10 mouse cellular contexts compared by ENCODE assay signal in the genomic region with DNA sequence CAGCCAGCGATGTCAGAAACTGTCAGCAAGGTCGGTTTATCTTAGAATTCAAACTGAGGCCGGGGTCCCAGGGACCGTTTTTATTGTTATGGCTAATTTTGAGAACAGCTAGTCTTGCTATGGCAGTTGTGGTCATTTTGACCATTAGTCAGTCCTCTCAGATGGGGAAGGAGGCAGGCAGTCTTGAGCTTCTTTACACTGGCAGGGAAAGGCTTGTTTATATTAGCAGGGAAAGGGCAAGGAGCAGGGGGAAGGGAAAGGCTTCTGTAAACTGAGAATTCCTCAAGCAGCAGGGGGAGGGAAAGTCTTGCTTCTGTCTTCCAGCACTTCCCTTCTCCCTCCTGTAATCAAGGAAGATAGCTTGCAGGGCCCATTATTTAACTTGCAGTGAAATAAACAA. TPM values are rescaled to one million over a fixed set of nuclear protein-coding genes. Genes with fewer than 3 reads are reported as not detected.
DNase-seq lines count a peak whose midpoint lies in the region; ATAC-seq and TF ChIP-seq lines count a peak whose summit lies in the region.
"Not testable (repeated sequence)": the region's sequence is repeated elsewhere in the genome, so short reads cannot be mapped to it uniquely, and the experiment has no call there.
"Had no signal": no experiment of that assay in that cellular context is flagged by ENCODE, and none has a peak within 500 bp of the region (broad histone marks: within the 10 kb centered on the region; RNA-seq: fewer than 3 reads in every experiment).

No protein-coding gene starts in this region.

- not testable (repeated sequence) for H3K4me1 ChIP-seq in cortical plate, adult 2 months (ENCODE audit: control insufficient read depth, insufficient read depth, low read length); forebrain, embryonic 15.5 days; kidney, embryonic 15.5 days; liver, adult 2 months (ENCODE audit: control insufficient read depth, insufficient read depth, low read length)
- peaks cover 18% of the 10 kb centered on the region for H3K4me1 ChIP-seq in megakaryocyte, embryonic 14.5 days

- H3K4me2 ChIP-seq in forebrain, embryonic 15.5 days (replicated peaks), result peak overlapping the region; percentile 56
- peak overlapping the region; percentile 58 for H3K4me2 ChIP-seq in kidney, embryonic 15.5 days

- not testable (repeated sequence) for H3K36me3 ChIP-seq in forebrain, embryonic 15.5 days; kidney, embryonic 15.5 days; liver, adult 2 months (ENCODE audit: control insufficient read depth, insufficient read depth, low read length); megakaryocyte, embryonic 14.5 days (replicated peaks; ENCODE audit: low read length)

- not testable (repeated sequence) for TF ChIP-seq POLR2A in cortical plate, adult 2 months (IDR thresholded peaks at IDR 0.05; ENCODE audit: extremely low read depth, insufficient read depth, low read length); liver, adult 2 months (IDR thresholded peaks at IDR 0.05; ENCODE audit: extremely low read depth, insufficient read depth, low read length)

- 4% methylated on average over 4 of the region's 4 CpGs for WGBS in forebrain, embryonic 15.5 days
- 3% methylated on average over 4 of the region's 4 CpGs for WGBS in kidney, embryonic 15.5 days
- WGBS in liver, adult 2 months, result 3% methylated on average over 4 of the region's 4 CpGs

- peak; percentile 18 for DNase-seq in ES-CJ7 (ENCODE audit: low read depth, low spot score)
- DNase-seq in heart, postnatal 4 days, result peak; percentile 4
- peak; percentile 40 for DNase-seq in liver, adult 2 months (ENCODE audit: extremely low read depth, low read depth, low spot score)
- peak; percentile 19 for DNase-seq in retina, embryonic 14.5 days (ENCODE audit: low spot score)

- TF ChIP-seq CTCF in cortical plate, adult 2 months (IDR thresholded peaks at IDR 0.05; ENCODE audit: extremely low read depth, insufficient read depth, low read length); liver, adult 2 months (IDR thresholded peaks at IDR 0.05; ENCODE audit: low read depth, low read length): not testable (repeated sequence)

- H3K4me3 ChIP-seq in cortical plate, adult 2 months (ENCODE audit: insufficient read depth, low read length), result peak overlapping the region; percentile 57
- H3K4me3 ChIP-seq in forebrain, embryonic 15.5 days, result peak overlapping the region; percentile 46
- H3K4me3 ChIP-seq in kidney, embryonic 15.5 days (replicated peaks), result peak overlapping the region; percentile 60
- peak overlapping the region; percentile 60 for H3K4me3 ChIP-seq in liver, adult 2 months (ENCODE audit: insufficient read depth, low read depth, low read length)
- peak overlapping the region; percentile 91 for H3K4me3 ChIP-seq in megakaryocyte, embryonic 14.5 days (replicated peaks)

- not testable (repeated sequence) for ATAC-seq in forebrain, embryonic 15.5 days (replicated peaks)
- peak; percentile 58; the same call in 1 of the 2 replicates for ATAC-seq in kidney, embryonic 15.5 days (replicated peaks; ENCODE audit: low FRiP score)

- peak overlapping the region; percentile 55 for H3K9ac ChIP-seq in forebrain, embryonic 15.5 days (replicated peaks)
- 0 out of 2 replicates have a peak overlapping the region, but pooled peaks have one; percentile 50 for H3K9ac ChIP-seq in kidney, embryonic 15.5 days
- H3K9ac ChIP-seq in liver, adult 2 months (ENCODE audit: low read depth, low read length), result peak overlapping the region; percentile 77

- H3K79me2 ChIP-seq in liver, adult 2 months (ENCODE audit: control insufficient read depth, insufficient read depth, low read length), result not testable (repeated sequence)

- not testable (repeated sequence) for H3K27me3 ChIP-seq in forebrain, embryonic 15.5 days; kidney, embryonic 15.5 days; liver, adult 2 months (ENCODE audit: control insufficient read depth, insufficient read depth, low read length); megakaryocyte, embryonic 14.5 days (replicated peaks)

- H3K27ac ChIP-seq in cortical plate, adult 2 months (ENCODE audit: insufficient read depth, low read length), result peak overlapping the region; percentile 66; the same call in 1 of the 2 replicates
- not testable (repeated sequence) for H3K27ac ChIP-seq in forebrain, embryonic 15.5 days (replicated peaks)
- H3K27ac ChIP-seq in kidney, embryonic 15.5 days, result peak overlapping the region; percentile 84
- H3K27ac ChIP-seq in liver, adult 2 months (replicated peaks; ENCODE audit: insufficient read depth, low read depth, low read length), result 0 out of 2 replicates have a peak overlapping the region, but pooled peaks have one; percentile 26

- not testable (repeated sequence) for H3K9me3 ChIP-seq in forebrain, embryonic 15.5 days; kidney, embryonic 15.5 days (replicated peaks); megakaryocyte, embryonic 14.5 days

RNA-seq across cellular contexts. Expression of gene Zfp975, which starts 0.7 kb away (rescaled TPM):
- polyA plus RNA-seq in cortical plate, adult 2 months (2012; rRNA removed), result 3.4 and 4.1 TPM in 2 replicates
- polyA plus RNA-seq in forebrain, embryonic 15.5 days (2015; fragmentation: Nextera tagmentation; extraction: Ambion mirVana), result 5.3 and 5.4 TPM in 2 replicates
- 1 to 10 TPM; 4.3 to 4.9 TPM for total RNA-seq in heart, postnatal 4 days (2021)
- 8.1 and 8.7 TPM in 2 replicates for polyA plus RNA-seq in kidney, embryonic 15.5 days (2015; fragmentation: Nextera tagmentation; extraction: Ambion mirVana)
- 4.0 and 5.6 TPM in 2 replicates for total RNA-seq in liver, adult 2 months (2014; rRNA removed)
- polyA plus RNA-seq in liver, adult 2 months (2012; rRNA removed), result 0.22 and 0.31 TPM in 2 replicates
- 0.16 TPM in 1 of 2 replicates, not detected in the other for polyA plus RNA-seq in megakaryocyte, embryonic 14.5 days (2012; ENCODE audit: insufficient read depth, low replicate concordance)
- total RNA-seq: MEL had no signal

RNA-seq across cellular contexts. Expression of gene Gm17067, which starts 33.6 kb away (rescaled TPM):
- polyA plus RNA-seq in cortical plate, adult 2 months (2012; rRNA removed), result not detected in 2 replicates
- not detected in 2 replicates for polyA plus RNA-seq in forebrain, embryonic 15.5 days (2015; fragmentation: Nextera tagmentation; extraction: Ambion mirVana)
- not detected for total RNA-seq in heart, postnatal 4 days (2021)
- not detected in 2 replicates for polyA plus RNA-seq in kidney, embryonic 15.5 days (2015; fragmentation: Nextera tagmentation; extraction: Ambion mirVana)
- total RNA-seq in liver, adult 2 months (2014; rRNA removed), result not detected in 2 replicates
- polyA plus RNA-seq in liver, adult 2 months (2012; rRNA removed), result not detected in 2 replicates
- polyA plus RNA-seq in megakaryocyte, embryonic 14.5 days (2012; ENCODE audit: insufficient read depth, low replicate concordance), result not detected in 2 replicates
- total RNA-seq: layer of hippocampus, adult 8-10 months; MEL had no signal

RNA-seq across cellular contexts. Expression of gene Zfp976, which starts 50.9 kb away (rescaled TPM):
- polyA plus RNA-seq in cortical plate, adult 2 months (2012; rRNA removed), result 1.3 and 1.5 TPM in 2 replicates
- polyA plus RNA-seq in forebrain, embryonic 15.5 days (2015; fragmentation: Nextera tagmentation; extraction: Ambion mirVana), result 2.5 and 3.2 TPM in 2 replicates
- 1 to 10 TPM; 2.4 to 2.5 TPM for total RNA-seq in heart, postnatal 4 days (2021)
- polyA plus RNA-seq in kidney, embryonic 15.5 days (2015; fragmentation: Nextera tagmentation; extraction: Ambion mirVana), result 4.7 TPM in 2 replicates
- 2.1 and 4.0 TPM in 2 replicates for total RNA-seq in liver, adult 2 months (2014; rRNA removed)
- polyA plus RNA-seq in liver, adult 2 months (2012; rRNA removed), result 0.24 and 0.26 TPM in 2 replicates
- polyA plus RNA-seq in megakaryocyte, embryonic 14.5 days (2012; ENCODE audit: insufficient read depth, low replicate concordance), result 0.32 TPM in 1 of 2 replicates, not detected in the other
- total RNA-seq: MEL had no signal
